Mouse (Mus musculus) cortical plate, adult 2 months (tissue): Measurements from ENCODE around the gene Fgd5.

ENCODE experiments used
- CTCF ChIP-seq: fragments of 200-500 bp; IDR thresholded peaks from 2 replicates; pipeline ENCODE4 v1.5.1; 2011; ENCODE audit warnings: mild to moderate bottlenecking, control low read depth, low read length; ENCODE audit not compliant: insufficient read depth; ENCODE audit errors: extremely low read depth
- POLR2A ChIP-seq: fragments of 200-500 bp; IDR thresholded peaks from 2 replicates; pipeline ENCODE4 v1.6.1; 2011; ENCODE audit warnings: mild to moderate bottlenecking, low read length, control low read depth; ENCODE audit not compliant: insufficient read depth; ENCODE audit errors: extremely low read depth

- no peak for TF ChIP-seq CTCF
- no peak for TF ChIP-seq POLR2A
Observed at GRCm38 (mm10) chr6:92002558-92003285, 24.0 kb downstream of the Fgd5 start.
